8 mouse cellular contexts compared by ENCODE assay signal in genomic region chr15:78587050-78587994, GRCm38 (mm10). TPM values are rescaled to one million over a fixed set of nuclear protein-coding genes. Genes with fewer than 3 reads are reported as not detected.
DNase-seq lines count a peak whose midpoint lies in the region; ATAC-seq and TF ChIP-seq lines count a peak whose summit lies in the region.

No protein-coding gene starts in this region.

- H3K36me3 ChIP-seq in forebrain, embryonic 14.5 days (ENCODE audit: control insufficient read depth, insufficient read depth, low read length): no peaks in the 10 kb centered on the region
- no peaks in the 10 kb centered on the region for H3K36me3 ChIP-seq in liver, postnatal 0 days (replicated peaks; ENCODE audit: insufficient read depth, low read length)
- no peaks in the 10 kb centered on the region for H3K36me3 ChIP-seq in neural tube, embryonic 14.5 days (ENCODE audit: control insufficient read depth, insufficient read depth, low read length)

- no peaks in the 10 kb centered on the region for H3K27me3 ChIP-seq in forebrain, embryonic 14.5 days (replicated peaks; ENCODE audit: control insufficient read depth, insufficient read depth, low read length)
- H3K27me3 ChIP-seq in liver, postnatal 0 days (ENCODE audit: insufficient read depth, low read length): no peaks in the 10 kb centered on the region
- H3K27me3 ChIP-seq in neural tube, embryonic 14.5 days (ENCODE audit: control insufficient read depth, insufficient read depth, low read length): no peaks in the 10 kb centered on the region

- no peak overlapping the region for H3K9ac ChIP-seq in forebrain, embryonic 14.5 days (ENCODE audit: low read length)
- H3K9ac ChIP-seq in liver, postnatal 0 days (replicated peaks): no peak overlapping the region
- H3K9ac ChIP-seq in neural tube, embryonic 14.5 days (replicated peaks; ENCODE audit: low read depth, low read length): no peak overlapping the region

- no peak for TF ChIP-seq EP300 in liver, postnatal 0 days (IDR thresholded peaks at IDR 0.05; ENCODE audit: low read depth)

- 0 out of 2 replicates have a peak, but pooled peaks cover 2% of the 10 kb centered on the region for H3K9me3 ChIP-seq in forebrain, embryonic 14.5 days (replicated peaks; ENCODE audit: control insufficient read depth, low read length)
- H3K9me3 ChIP-seq in liver, postnatal 0 days (ENCODE audit: low read length): no peaks in the 10 kb centered on the region
- no peaks in the 10 kb centered on the region for H3K9me3 ChIP-seq in neural tube, embryonic 14.5 days (ENCODE audit: control insufficient read depth, low read length)

- ATAC-seq in forebrain, embryonic 14.5 days: peak; percentile 90
- ATAC-seq in liver, postnatal 0 days: peak; percentile 71
- ATAC-seq in neural tube, embryonic 14.5 days (ENCODE audit: low read depth): peak; percentile 84

- TF ChIP-seq CTCF in liver, postnatal 0 days (IDR thresholded peaks at IDR 0.05; ENCODE audit: low read depth): peak; percentile 97

- H3K4me2 ChIP-seq in forebrain, embryonic 14.5 days (ENCODE audit: low read length): no peak overlapping the region
- H3K4me2 ChIP-seq in liver, postnatal 0 days (ENCODE audit: low read depth, low read length): no peak overlapping the region
- no peak overlapping the region for H3K4me2 ChIP-seq in neural tube, embryonic 14.5 days (ENCODE audit: low read depth, low read length)

- WGBS in forebrain, embryonic 14.5 days: 54% methylated on average over 18 of the region's 18 CpGs
- 51% methylated on average over 18 of the region's 18 CpGs for WGBS in large intestine, adult 2 months
- 54% methylated on average over 18 of the region's 18 CpGs for WGBS in liver, postnatal 0 days (ENCODE audit: insufficient replicate concordance)
- 58% methylated on average over 18 of the region's 18 CpGs for WGBS in neural tube, embryonic 14.5 days

- H3K27ac ChIP-seq in forebrain, embryonic 14.5 days (ENCODE audit: low read depth, low read length): no peak overlapping the region
- no peak overlapping the region for H3K27ac ChIP-seq in liver, postnatal 0 days (ENCODE audit: low read depth)
- H3K27ac ChIP-seq in neural tube, embryonic 14.5 days (ENCODE audit: low read depth, low read length): no peak overlapping the region

- H3K4me3 ChIP-seq in forebrain, embryonic 14.5 days (ENCODE audit: low read depth, low read length): no peak overlapping the region
- no peak overlapping the region for H3K4me3 ChIP-seq in liver, postnatal 0 days (ENCODE audit: low read depth, low read length)
- H3K4me3 ChIP-seq in neural tube, embryonic 14.5 days (ENCODE audit: low read depth, low read length): no peak overlapping the region

- DNase-seq in CD8-positive naive resting alpha-beta T cell, adult 2 months (ENCODE audit: low read depth in 2 of 2, low spot score in 2 of 2): peak; percentile 82 to 86
- DNase-seq in c-Kit-positive CD71-positive TER-119-positive erythroid progenitor cells, embryonic 14.5 days (ENCODE audit: low spot score): peak; percentile 67
- DNase-seq in forebrain, embryonic 14.5 days (ENCODE audit: low spot score): peak; percentile 88
- DNase-seq in heart, postnatal 25 days (ENCODE audit: low spot score): peak; percentile 47
- peak; percentile 56 for DNase-seq in large intestine, adult 2 months (ENCODE audit: low read depth, low spot score)
- peak; percentile 87 for DNase-seq in liver, postnatal 0 days
- peak; percentile 94 for DNase-seq in testis, postnatal 10 days (ENCODE audit: low spot score)

- intact Hi-C loops in heart, postnatal 25 days (cut with DNase I): loop anchor here (2.0 kb wide), 1 partner anchor 157 kb away; no protein-coding TSS in a partner anchor

- H3K4me1 ChIP-seq in forebrain, embryonic 14.5 days (ENCODE audit: control insufficient read depth, insufficient read depth, low read length): no peaks in the 10 kb centered on the region
- H3K4me1 ChIP-seq in liver, postnatal 0 days (ENCODE audit: insufficient read depth): peaks cover 3% of the 10 kb centered on the region; the same call in 1 of the 2 replicates
- H3K4me1 ChIP-seq in neural tube, embryonic 14.5 days (ENCODE audit: control insufficient read depth, insufficient read depth, low read length): no peaks in the 10 kb centered on the region

RNA-seq across cellular contexts. Expression of gene Cyth4, which starts 9.5 kb away (rescaled TPM):
- 2.4 and 2.7 TPM in 2 replicates for polyA plus RNA-seq in forebrain, embryonic 14.5 days (2014; fragmentation: Nextera tagmentation; extraction: Ambion mirVana)
- total RNA-seq in heart, postnatal 25 days (2021): 1 to 10 TPM; 5.5 to 5.8 TPM
- 13.0 and 16.3 TPM in 2 replicates for polyA plus RNA-seq in large intestine, adult 2 months (2012; rRNA removed)
- polyA plus RNA-seq in liver, postnatal 0 days (2015; fragmentation: Nextera tagmentation; extraction: Ambion mirVana): 11.5 and 13.3 TPM in 2 replicates
- polyA plus RNA-seq in neural tube, embryonic 14.5 days (2014; fragmentation: Nextera tagmentation; extraction: Ambion mirVana): 2.0 and 3.7 TPM in 2 replicates

RNA-seq across cellular contexts. Expression of gene Rac2, which starts 14.7 kb away (rescaled TPM):
- polyA plus RNA-seq in forebrain, embryonic 14.5 days (2014; fragmentation: Nextera tagmentation; extraction: Ambion mirVana): 3.5 and 5.9 TPM in 2 replicates
- total RNA-seq in heart, postnatal 25 days (2021): 1 to 10 TPM; 5.1 to 5.6 TPM
- 137 and 139 TPM in 2 replicates for polyA plus RNA-seq in large intestine, adult 2 months (2012; rRNA removed)
- polyA plus RNA-seq in liver, postnatal 0 days (2015; fragmentation: Nextera tagmentation; extraction: Ambion mirVana): 120 and 127 TPM in 2 replicates
- 6.9 and 9.0 TPM in 2 replicates for polyA plus RNA-seq in neural tube, embryonic 14.5 days (2014; fragmentation: Nextera tagmentation; extraction: Ambion mirVana)

RNA-seq across cellular contexts. Expression of gene Sstr3, which starts 42.8 kb away (rescaled TPM):
- polyA plus RNA-seq in forebrain, embryonic 14.5 days (2014; fragmentation: Nextera tagmentation; extraction: Ambion mirVana): 0.64 and 0.91 TPM in 2 replicates
- total RNA-seq in heart, postnatal 25 days (2021): not detected
- 0.51 and 0.82 TPM in 2 replicates for polyA plus RNA-seq in large intestine, adult 2 months (2012; rRNA removed)
- polyA plus RNA-seq in liver, postnatal 0 days (2015; fragmentation: Nextera tagmentation; extraction: Ambion mirVana): not detected in 2 replicates
- polyA plus RNA-seq in neural tube, embryonic 14.5 days (2014; fragmentation: Nextera tagmentation; extraction: Ambion mirVana): 0.14 and 0.67 TPM in 2 replicates

RNA-seq across cellular contexts. Expression of gene C1qtnf6, which starts 56.1 kb away (rescaled TPM):
- 7.8 and 8.6 TPM in 2 replicates for polyA plus RNA-seq in forebrain, embryonic 14.5 days (2014; fragmentation: Nextera tagmentation; extraction: Ambion mirVana)
- total RNA-seq in heart, postnatal 25 days (2021): 10 to 100 TPM; 56.6 to 59.4 TPM
- 12.7 and 13.4 TPM in 2 replicates for polyA plus RNA-seq in large intestine, adult 2 months (2012; rRNA removed)
- polyA plus RNA-seq in liver, postnatal 0 days (2015; fragmentation: Nextera tagmentation; extraction: Ambion mirVana): 4.3 and 4.4 TPM in 2 replicates
- 6.0 and 8.5 TPM in 2 replicates for polyA plus RNA-seq in neural tube, embryonic 14.5 days (2014; fragmentation: Nextera tagmentation; extraction: Ambion mirVana)

Comparison
In these comparisons a context has a peak if more than half of its experiments do, and no peak if none do; other contexts are left out.
1. RNA of gene Rac2, which starts 14.7 kb away (polyA plus RNA-seq): 137 to 139 TPM in large intestine, adult 2 months and 120 to 127 TPM in liver, postnatal 0 days; 6.9 to 9.0 TPM in neural tube, embryonic 14.5 days and 3.5 to 5.9 TPM in forebrain, embryonic 14.5 days; every median in the first group is over 10 times any median in the second.
2. Peak in every context shown above with its lines, with median percentiles within 50 percentile points of each other: DNase-seq and ATAC-seq.